Comparison of ENCODE assay signal across 9 mouse cellular contexts in the genomic region with DNA sequence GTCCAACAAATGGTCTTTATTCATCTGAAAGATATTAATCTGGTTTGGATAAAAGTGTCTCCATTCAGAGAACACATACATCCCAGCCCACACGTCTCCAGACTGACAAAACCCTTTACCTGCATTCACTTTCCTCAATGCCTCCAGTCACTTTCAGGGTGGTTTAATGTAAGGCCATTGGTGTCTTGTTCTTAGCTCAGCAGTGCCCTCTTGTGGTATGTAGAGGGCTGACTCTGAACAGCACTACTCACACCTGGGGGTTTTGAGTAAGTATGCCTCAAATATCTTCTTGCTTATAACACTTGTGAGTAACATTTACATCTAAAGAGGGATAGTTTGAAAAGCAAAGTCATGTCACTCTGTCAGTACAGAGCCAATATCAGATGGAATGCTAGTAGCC.
DNase-seq lines count a peak whose midpoint lies in the region; ATAC-seq and TF ChIP-seq lines count a peak whose summit lies in the region.
"Had no signal": no experiment of that assay in that cellular context is flagged by ENCODE, and none has a peak within 500 bp of the region (broad histone marks: within the 10 kb centered on the region; RNA-seq: fewer than 3 reads in every experiment).

No protein-coding gene starts in this region.

- peak; percentile 68 for DNase-seq in layer of hippocampus, adult 11-12 months (ENCODE audit: low spot score)
- DNase-seq in layer of hippocampus, postnatal 36 days = no peak
- peak; percentile 72 for DNase-seq in ZHBTc4 (ENCODE audit: low read depth, low spot score)
- peak; percentile 52 for DNase-seq in embryo, embryonic 9.5 days (ENCODE audit: extremely low spot score)
- DNase-seq in intestine, embryonic 14.5 days (ENCODE audit: low spot score) = peak; percentile 59
- DNase-seq in limb, embryonic 14.5 days (ENCODE audit: low spot score) = peak; percentile 49
- peak; percentile 59 to 68 for DNase-seq in right cerebral cortex, postnatal 10 days (ENCODE audit: low spot score in 2 of 2)
- DNase-seq in urinary bladder, adult 2 months (ENCODE audit: low spot score) = no peak

- H3K4me3 ChIP-seq in intestine, embryonic 14.5 days (ENCODE audit: low read depth, low read length) = no peak overlapping the region
- no peak overlapping the region for H3K4me3 ChIP-seq in limb, embryonic 14.5 days (replicated peaks; ENCODE audit: low read length)
- H3K4me3 ChIP-seq: embryonic facial prominence, embryonic 13.5 days had no signal

- TF ChIP-seq POLR2A in limb, embryonic 14.5 days (IDR thresholded peaks at IDR 0.05; ENCODE audit: borderline replicate concordance, extremely low read depth, insufficient read depth, insufficient read length) = no peak

- no peak overlapping the region for H3K27ac ChIP-seq in intestine, embryonic 14.5 days (ENCODE audit: low read depth)
- no peak overlapping the region for H3K27ac ChIP-seq in limb, embryonic 14.5 days (replicated peaks; ENCODE audit: low read depth, low read length)
- H3K27ac ChIP-seq: embryonic facial prominence, embryonic 13.5 days had no signal

- H3K36me3 ChIP-seq in intestine, embryonic 14.5 days (ENCODE audit: control insufficient read depth, insufficient read depth, low read length) = no peaks in the 10 kb centered on the region
- H3K36me3 ChIP-seq in limb, embryonic 14.5 days (ENCODE audit: control insufficient read depth, insufficient read depth, low read length) = no peaks in the 10 kb centered on the region
- H3K36me3 ChIP-seq: embryonic facial prominence, embryonic 13.5 days had no signal

- no peaks in the 10 kb centered on the region for H3K27me3 ChIP-seq in intestine, embryonic 14.5 days (replicated peaks; ENCODE audit: control insufficient read depth, insufficient read depth, low read length)
- no peaks in the 10 kb centered on the region for H3K27me3 ChIP-seq in limb, embryonic 14.5 days (ENCODE audit: control insufficient read depth, insufficient read depth, low read length)

- 8% methylated on average over 1 of the region's 1 CpGs for WGBS in intestine, embryonic 14.5 days
- 5% methylated on average over 1 of the region's 1 CpGs for WGBS in limb, embryonic 14.5 days

- no peaks in the 10 kb centered on the region for H3K4me1 ChIP-seq in intestine, embryonic 14.5 days (replicated peaks; ENCODE audit: control insufficient read depth, insufficient read depth, low read length)
- no peaks in the 10 kb centered on the region for H3K4me1 ChIP-seq in limb, embryonic 14.5 days (ENCODE audit: control insufficient read depth, insufficient read depth, low read length)
- H3K4me1 ChIP-seq: embryonic facial prominence, embryonic 13.5 days had no signal

- no peak overlapping the region for H3K9ac ChIP-seq in intestine, embryonic 14.5 days (ENCODE audit: low read length)
- no peak overlapping the region for H3K9ac ChIP-seq in limb, embryonic 14.5 days (ENCODE audit: low read depth, low read length, severe bottlenecking)
- H3K9ac ChIP-seq: embryonic facial prominence, embryonic 13.5 days had no signal

- ATAC-seq in intestine, embryonic 14.5 days (replicated peaks; ENCODE audit: low FRiP score, low TSS enrichment, low read depth) = peak; percentile 75; the same call in 1 of the 2 replicates
- 0 out of 2 replicates have a peak, but pooled peaks have one; percentile 62 for ATAC-seq in limb, embryonic 14.5 days (ENCODE audit: low FRiP score, low read depth)

- no peaks in the 10 kb centered on the region for H3K9me3 ChIP-seq in intestine, embryonic 14.5 days (ENCODE audit: control insufficient read depth, low read length)
- no peaks in the 10 kb centered on the region for H3K9me3 ChIP-seq in limb, embryonic 14.5 days (ENCODE audit: control insufficient read depth, low read length)
- H3K9me3 ChIP-seq: embryonic facial prominence, embryonic 13.5 days had no signal

- no peak overlapping the region for H3K4me2 ChIP-seq in intestine, embryonic 14.5 days (ENCODE audit: low read length)
- no peak overlapping the region for H3K4me2 ChIP-seq in limb, embryonic 14.5 days (replicated peaks; ENCODE audit: low read depth, low read length, severe bottlenecking)
- H3K4me2 ChIP-seq: embryonic facial prominence, embryonic 13.5 days had no signal

Comparison
In these comparisons a context has a peak if more than half of its experiments do, and no peak if none do; other contexts are left out.
1. DNase-seq: peak in layer of hippocampus, adult 11-12 months (single experiment), ZHBTc4 (single experiment), embryo, embryonic 9.5 days (single experiment), intestine, embryonic 14.5 days (single experiment), limb, embryonic 14.5 days (single experiment) and right cerebral cortex, postnatal 10 days (2 of 2); none in layer of hippocampus, postnatal 36 days (0 of 2) and urinary bladder, adult 2 months (single experiment).